Mouse (Mus musculus) hindlimb bud, embryonic 11.5 days (tissue): Measurements from ENCODE around the gene Gbp2b.
"Not testable (repeated sequence)": the region's sequence is repeated elsewhere in the genome, so short reads cannot be mapped to it uniquely, and the experiment has no call there.

Source experiments
- DNase-seq: peaks from one replicate; pipeline ENCODE4 v3.0.0-alpha.2; 2012; ENCODE audit warnings: low read depth, low spot score; ENCODE audit errors: extremely low spot score

Gene Gbp2b

DNA sequence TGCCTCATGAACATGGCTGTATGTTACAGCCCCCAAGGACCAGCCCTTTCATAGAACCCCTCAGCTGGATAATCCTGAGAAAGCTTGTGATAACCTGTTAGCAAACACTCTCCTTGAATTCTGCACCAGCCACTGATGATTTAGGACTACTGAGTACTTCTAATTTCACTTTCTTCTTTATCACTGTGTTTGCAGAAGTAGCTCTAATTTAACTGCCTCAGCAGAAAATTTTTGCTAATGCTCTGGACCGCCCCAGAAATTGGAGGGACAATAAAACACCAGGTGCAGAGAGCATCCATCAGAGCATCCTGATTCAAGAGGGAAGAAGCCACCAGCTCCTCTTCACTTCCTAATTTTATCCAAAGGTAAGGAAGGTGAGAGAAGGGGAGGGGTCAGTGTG lies at the start of gene Gbp2b:
Gene Gbp2b (plus strand): TSS at position 301 of the 400 bp plus-strand sequence.
- DNase-seq, result no peak

DNA sequence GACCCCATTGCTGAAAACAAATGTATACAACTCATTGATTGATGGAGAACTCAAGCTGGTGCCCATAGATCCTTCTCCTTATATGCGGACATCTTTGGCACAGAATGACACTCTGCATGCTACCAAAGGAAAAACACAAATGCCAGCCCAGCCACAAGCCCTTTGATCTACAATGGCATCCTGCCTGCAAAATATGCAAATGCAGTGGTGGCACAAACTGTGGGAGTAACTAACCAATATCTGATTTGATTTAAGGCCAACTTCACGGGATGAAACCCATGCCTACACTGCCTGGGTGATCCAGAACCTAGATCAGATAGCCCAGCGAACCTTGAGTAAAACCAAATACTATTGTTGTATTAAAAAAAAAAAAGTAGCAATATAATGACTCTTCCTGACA lies 48.0 kb upstream of the Gbp2b start:
- no peak for DNase-seq

DNA sequence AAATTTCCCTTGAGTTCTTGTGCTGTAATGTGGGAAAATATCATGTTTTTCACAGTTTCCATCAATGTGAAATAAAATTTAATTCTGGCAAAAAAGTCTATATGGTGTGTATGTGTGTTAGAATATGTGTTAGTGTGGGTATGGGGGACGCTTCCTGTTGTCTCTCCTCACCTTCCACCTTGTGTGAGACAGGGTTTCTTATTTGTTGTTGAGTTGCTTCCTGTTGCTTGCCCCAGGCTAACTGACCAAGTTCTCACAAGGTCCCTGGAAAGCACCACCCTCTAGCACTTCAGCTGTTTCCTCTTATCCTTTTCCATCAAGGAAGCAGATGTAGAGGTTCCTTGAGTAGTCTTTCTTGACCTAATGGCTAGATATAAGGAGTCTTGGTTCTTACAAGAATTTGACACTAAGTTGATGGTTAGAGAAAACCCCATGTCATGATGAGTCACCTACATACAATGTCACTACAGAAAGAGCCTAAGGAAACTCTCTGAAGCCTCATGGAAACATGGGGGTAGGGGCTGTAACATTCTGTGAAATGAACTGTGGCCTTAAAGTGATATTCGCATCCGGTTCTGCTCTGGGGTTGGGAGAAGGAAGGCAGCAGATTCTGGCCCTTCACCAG lies 44.5 kb upstream of the Gbp2b start:
- DNase-seq, result no peak

DNA sequence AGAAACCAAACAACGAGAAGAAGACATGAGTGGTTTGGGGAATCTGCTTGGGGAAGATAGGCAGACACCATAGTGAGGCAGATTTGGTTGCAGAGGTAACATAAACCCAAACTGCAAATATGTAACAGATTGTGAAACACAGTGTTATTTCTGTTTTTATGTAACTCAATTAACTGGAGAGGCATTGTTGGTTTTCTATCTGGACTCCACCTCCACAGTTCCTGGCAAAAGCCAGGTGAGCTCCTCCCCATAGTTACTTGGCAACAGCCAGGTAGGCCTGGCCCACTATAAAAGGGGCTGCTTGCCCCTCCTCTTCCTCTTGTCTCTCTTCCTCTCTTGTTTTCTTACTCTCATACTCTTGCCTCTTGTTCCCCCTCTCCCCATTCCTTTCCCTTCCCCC lies 40.0 kb upstream of the Gbp2b start:
- DNase-seq, result no peak

DNA sequence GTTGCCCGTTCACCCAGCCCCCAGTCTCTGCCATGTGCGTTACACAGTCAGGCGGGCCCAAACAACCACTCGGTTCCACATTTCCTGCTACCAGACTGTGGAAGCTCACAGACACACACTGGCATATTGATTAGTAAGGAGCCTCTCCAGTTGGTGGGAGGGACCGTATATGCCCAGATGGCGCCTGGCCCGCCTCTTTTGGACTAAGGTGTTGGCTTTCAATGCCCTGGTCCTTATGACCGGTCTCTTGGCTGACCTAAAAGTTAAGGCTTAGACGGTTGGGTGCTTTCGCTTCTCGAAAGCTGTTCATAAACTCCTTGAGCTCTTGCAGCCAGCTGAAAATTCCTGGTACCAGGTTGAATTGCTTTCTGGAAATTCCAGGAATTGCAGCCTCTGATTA lies 39.0 kb upstream of the Gbp2b start:
- no peak for DNase-seq

DNA sequence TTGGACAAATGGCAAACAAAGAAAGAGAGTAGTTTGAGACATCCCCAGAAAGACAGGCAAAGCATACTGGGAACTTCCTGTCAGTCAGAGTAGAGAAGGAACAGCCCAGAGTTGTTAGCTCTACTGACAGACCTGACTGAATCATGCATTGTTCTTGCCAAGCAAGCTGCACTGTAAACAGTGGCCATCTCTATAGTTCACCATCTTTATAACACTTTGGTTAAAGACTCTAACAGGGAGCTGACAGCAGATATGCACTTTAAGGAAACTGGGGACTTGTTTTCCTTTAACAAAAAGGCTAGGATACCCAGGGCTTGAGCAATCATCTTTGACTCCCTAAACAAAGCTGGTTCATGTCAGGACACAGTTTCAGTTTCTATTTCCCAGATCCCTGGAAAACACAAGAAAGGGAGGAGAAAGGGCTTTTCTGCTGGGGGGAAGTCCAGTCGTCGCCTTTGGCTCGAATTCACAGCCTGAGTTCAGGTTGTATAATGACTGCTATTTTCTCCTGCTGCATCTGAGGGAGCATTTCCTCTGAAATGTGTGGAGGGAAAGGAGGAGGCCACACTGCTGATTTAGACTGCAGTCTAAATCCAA lies 34.9 kb upstream of the Gbp2b start, which contains the start of gene Gbp3:
Gene Gbp3 (plus strand): TSS at position 395 of the 597 bp plus-strand sequence.
- DNase-seq, result no peak

DNA sequence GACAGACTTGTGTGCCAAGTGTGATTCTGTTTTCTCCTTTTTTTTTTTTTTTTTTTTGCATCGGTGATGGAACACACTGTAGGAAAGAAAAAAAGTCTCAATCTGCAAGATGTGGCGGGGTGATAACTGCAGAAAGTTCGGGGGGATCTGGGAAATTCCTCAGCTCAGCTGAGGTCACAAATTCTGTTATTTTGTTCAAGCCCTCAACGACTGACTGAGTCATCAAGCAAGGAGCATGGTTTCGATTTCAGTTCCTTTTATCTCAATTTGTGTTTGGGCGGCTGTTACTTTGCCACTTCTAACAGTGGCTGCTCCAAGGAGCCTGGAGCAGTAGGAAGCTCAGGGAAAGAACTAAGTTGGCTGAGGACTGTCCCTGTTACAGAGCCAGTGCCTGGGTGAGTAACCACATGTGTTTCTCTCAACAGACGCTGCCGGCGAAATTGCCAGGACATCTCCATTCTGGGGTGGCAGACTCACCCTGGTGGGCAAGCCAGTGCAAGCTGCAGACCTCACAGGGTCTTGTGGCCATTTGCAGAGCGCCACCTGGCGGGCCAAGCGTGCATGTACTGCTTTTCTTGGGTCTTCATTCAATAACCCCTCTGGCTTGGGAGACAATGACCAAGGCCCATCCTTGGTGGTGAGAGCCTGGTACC lies 34.2 kb upstream of the Gbp2b start:
- peak; percentile 60 for DNase-seq

DNA sequence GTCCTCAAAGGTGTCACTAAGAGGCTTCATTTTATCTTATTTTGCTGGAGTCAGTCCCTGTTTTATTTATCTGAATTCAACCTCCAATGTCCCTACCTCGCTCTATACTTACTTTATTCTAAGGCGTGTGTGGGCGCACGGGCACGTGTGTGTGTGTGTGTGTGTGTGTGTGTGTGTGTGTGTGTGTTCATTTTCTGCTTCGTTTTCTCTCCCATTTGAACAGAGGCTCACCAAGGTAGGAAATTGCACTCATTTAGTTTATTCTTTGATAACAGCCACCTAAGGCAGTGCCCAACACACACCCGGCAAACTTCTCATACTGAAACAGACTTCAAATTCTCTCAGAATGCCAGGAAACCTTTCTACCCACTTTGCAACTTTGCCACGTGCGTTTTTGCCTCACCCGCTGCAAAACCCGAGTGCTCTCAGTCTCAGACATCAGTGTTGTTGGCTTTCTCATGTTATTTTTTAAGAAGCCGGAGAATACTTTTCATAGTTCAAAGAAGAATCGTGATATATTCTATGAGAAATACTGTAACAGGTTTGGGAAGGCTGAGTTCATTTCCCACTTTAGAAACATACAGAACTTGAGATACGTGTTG lies 33.5 kb upstream of the Gbp2b start:
- no peak for DNase-seq

DNA sequence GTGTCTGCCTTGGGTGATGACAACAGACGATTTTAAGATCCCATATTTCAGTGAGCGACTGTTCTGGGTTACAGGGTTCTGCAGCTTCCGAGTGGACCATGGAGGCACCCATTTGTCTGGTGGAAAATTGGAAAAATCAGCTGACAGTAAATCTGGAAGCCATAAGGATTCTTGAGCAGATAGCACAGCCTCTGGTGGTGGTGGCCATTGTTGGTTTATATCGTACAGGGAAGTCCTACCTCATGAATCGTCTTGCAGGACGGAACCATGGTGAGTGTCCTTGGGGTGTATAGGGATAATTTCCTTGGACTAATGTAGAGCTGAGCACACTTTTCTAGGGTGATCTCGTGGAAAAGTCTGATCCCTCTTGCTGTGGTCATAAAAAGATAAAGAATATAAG lies 33.0 kb upstream of the Gbp2b start:
- no peak for DNase-seq

DNA sequence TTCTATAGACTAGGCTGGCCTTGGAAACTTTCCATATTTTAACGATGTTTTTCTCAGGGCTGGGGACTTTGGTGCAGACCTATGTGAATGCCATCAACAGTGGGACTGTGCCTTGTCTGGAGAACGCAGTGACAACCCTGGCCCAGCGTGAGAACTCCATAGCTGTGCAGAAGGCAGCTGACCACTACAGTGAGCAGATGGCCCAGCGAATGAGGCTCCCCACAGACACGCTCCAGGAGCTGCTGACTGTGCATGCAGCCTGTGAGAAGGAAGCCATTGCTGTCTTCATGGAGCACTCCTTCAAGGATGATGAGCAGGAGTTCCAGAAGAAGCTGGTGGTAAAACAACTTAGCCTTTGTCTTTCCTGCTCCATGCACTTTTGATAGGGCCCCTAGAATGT lies 27.2 kb upstream of the Gbp2b start:
- not testable (repeated sequence) for DNase-seq

DNA sequence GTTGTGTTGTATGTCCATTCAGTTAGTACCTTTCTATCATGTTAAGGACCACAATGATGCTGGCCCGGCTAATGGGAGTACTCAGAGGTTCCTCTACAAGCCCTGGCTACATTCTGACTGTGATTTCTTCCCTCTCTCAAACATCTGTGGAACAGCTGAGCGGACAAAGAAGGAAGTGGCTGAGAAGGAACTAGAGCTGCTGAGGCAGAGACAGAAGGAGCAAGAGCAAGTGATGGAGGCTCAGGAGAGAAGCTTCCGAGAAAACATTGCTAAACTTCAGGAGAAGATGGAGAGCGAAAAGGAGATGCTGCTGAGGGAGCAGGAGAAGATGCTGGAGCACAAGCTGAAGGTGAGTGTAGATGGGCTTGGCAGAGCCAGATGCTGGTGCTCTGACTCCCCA lies 23.9 kb upstream of the Gbp2b start:
- DNase-seq, result no peak

DNA sequence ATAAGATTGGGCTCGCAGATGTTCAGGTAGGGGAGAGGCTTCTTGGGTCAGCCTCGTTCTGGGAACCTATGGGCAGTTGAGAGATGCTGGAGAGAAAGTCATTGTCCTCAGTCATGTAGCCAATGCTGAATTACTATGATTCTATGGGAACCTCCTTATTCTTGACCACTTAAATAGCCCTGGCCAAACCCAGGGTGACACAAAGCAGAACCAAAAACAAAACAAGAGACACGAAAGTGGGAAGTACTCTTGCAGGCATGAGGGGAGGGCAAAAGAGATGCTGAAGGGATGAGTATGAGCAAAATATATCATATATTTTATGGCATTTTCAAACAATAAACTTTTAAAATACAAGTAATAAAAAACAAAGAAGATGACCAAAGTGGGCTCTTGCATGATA lies 17.5 kb upstream of the Gbp2b start:
- no peak for DNase-seq

DNA sequence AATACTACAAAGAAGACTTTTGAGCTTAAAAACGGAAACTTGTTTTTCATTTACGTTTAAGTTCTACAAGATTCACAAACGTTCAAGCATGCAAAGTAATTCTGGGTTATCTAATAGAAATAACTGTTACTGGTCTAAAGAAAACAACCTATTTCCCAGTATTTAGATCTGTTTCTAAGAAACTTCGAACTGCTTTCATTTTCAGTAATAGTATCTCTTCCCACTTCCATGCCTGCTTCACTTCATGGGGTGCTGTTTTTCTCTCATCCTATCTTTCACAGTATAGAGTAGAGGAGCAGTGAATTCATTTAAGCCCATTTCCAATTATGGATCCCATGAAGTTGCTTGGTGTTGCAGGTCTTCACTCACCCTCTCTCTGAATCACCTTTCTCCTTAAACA lies 16.3 kb upstream of the Gbp2b start:
- no peak for DNase-seq

DNA sequence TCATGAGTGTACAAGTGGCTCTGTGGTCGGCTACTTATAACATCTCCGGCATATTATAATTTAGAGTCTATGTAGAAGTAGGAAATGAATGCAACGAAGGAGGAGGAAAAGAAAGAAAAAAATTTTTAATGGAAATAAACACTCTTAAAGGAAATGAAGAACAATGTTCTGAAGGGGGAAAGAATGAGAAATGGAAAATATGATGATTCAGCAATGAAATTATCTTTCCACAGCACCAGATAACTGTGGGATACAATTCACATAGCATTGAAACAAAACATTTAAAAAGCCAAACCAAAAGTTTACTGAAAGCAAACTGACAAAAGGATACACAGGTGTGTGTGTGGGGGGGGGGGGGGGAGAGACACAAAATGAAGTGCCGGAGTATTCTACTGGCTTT lies 11.6 kb upstream of the Gbp2b start:
- DNase-seq, result no peak

DNA sequence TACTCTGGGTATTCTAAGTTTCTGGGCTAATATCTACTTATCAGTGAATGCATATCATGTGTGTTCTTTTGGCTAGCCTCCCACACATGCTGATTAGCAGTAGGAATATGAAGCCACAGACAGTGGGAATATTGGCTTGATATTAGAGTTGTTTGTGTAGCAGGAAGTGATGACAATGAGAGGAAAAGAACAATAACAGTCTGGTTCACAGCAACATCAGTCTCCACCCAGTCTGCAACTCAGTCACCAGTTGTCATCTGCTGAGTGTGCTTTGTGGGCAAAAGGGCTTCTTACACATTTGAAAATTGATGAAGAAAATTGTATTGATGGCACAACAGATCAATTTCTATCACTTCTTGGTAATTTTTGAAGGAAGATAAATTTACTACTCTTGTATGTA lies 7.3 kb upstream of the Gbp2b start:
- DNase-seq, result no peak

DNA sequence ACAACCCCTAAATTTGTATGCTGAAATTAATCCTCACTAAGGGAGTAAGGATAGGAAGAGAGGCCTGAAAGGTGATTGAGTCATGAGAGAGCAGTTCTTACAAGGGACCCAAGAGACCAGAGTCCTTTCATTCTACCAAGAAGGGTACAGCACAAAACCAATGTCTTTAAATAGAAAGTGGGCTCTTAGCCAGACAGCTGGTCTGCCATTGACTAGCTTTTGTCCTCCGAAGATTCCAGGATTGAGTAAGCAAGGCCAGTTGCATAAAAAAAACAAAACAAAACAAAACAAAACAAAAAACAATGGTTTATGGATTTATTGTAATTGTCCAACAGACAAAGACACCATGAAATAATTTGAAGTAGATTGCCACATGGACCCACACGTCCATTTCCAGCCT lies 5.8 kb upstream of the Gbp2b start:
- no peak for DNase-seq

DNA sequence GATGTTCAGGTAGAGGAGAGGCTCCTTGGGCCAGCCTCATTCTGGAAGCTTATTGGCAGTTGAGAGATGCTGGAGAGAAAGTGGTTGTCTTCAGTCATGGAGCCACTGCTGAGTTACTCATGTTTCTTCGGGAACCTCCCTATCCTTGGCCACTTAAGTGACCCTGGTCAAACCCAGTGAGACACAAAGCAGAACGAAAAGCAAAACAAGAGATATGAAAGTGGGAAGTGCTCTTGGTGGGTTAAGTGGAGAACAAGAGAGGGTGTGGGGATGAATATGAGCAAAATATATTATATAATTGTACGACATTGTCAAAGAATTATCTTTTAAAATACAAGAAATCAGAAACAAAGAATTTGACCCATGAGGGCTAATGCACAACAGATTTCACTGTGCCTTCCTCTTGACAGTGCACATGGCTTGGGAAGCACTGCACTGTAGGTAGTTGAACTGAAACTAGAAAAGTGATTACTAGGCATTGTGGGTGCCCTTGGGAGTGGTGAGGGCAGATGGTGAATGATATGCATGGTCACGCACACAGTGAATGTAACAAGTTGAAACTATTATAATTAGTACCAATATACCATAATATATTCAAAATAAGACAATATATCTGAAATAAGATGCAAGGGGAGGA lies 4.1 kb upstream of the Gbp2b start:
- no peak for DNase-seq

DNA sequence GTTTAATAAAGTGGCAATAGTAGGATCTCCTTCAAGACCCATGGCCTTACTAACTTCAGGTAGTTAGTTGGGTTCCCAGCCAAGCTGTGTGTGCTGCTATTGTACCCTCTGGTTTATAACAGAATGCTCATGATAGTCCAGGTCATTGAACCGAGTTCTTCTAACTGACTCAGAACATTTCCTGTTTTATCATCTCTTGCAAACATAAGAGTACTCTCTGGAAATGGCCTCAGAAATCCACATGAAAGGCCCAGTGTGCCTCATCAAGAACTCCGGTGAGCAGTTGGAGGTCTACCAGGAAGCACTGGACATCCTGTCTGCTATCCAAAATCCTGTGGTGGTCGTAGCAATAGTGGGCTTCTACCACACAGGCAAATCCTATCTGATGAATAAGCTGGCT lies 3.3 kb downstream of the Gbp2b start:
- no peak for DNase-seq

DNA sequence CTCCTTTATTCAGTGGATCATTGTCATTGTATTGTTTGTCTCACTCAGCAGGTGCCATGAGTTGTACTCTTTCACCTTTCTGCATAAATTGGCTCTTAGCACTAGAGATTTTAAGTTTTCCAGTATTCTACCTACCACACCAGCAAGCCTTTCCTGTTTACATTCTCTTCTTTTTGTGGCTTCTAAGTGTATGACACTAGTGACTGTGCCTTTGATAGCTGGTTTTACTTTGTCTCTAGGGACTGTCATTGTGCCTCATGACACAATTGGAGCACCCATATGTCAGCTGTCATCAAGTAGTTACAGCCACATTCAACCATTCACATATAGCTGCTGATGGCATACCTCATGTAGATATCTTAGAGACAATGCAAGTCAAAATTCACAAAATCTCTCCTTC lies 7.0 kb downstream of the Gbp2b start:
- DNase-seq, result no peak

DNA sequence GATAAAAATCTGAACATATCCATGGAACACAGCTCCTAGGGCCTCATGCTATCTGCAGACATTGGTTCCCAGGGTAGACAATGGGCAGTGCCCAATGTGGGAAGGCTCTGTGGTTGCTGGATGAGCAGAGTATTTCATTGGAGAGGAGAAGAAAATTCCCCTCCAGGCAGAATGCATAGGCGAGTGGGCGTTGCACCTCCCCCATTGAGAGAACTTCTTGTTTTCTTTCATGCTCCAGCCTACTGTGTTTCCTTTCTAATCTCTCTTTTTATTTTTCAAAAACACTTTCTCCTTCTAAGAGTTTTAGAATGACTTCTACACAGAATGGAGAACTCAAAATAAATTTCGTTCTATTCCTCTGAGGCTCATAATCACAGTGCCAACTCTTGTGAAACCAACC lies 24.0 kb downstream of the Gbp2b start:
- DNase-seq, result no peak

DNA sequence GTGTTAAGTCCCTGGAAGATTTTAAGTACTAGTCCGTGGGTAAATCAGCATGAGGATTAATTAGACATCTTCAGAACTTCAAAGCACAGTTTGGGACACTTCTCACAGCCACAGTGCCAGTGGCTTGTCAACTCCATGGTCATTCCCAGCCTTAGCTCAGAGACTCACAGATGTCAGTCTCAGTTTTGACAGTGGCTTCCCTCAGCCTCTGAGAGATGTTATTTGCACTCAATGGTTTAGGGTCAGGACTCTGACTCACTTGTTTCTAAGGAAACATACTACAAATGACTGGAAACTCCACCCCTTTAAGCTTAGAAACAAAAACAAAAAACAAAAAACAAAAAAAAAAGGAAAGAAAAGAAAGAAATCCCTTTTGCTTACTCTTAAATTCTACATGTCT lies 25.0 kb downstream of the Gbp2b start:
- DNase-seq, result no peak
